Mouse (Mus musculus) E14TG2a.4 (cell line): Measurements from ENCODE around the gene Knop1.

ENCODE experiments used
- CTCF ChIP-seq: conservative IDR thresholded peaks from 2 replicates; pipeline ENCODE4 v1.5.1; 2014; ENCODE audit warnings: low read length
- NANOG ChIP-seq: IDR thresholded peaks from 2 replicates; pipeline ENCODE4 v1.6.1; 2014; ENCODE audit warnings: borderline replicate concordance, low read length, mixed read lengths
- POU5F1 ChIP-seq: IDR thresholded peaks from 2 replicates; pipeline ENCODE4 v1.6.1; 2014; ENCODE audit warnings: low read length, borderline replicate concordance

- TF ChIP-seq CTCF (no peak), NANOG (no peak), POU5F1 (no peak)
Observed at GRCm38 (mm10) chr7:118816275-118816674, 39.8 kb downstream of the Knop1 start.
